Mouse (Mus musculus) limb, embryonic 14.5 days (tissue): ENCODE results near the gene Enc1. TPM values are rescaled to one million over a fixed set of nuclear protein-coding genes. Genes with fewer than 3 reads are reported as not detected.

ENCODE experiments used
- ATAC-seq: fragments of 200-750 bp; cut with Nextera tagmentation; 2 replicates; pipeline ENCODE4 v1.8.0; 2017; ENCODE audit warnings: low read depth, moderate number of reproducible peaks, moderate TSS enrichment; ENCODE audit not compliant: low FRiP score
- DNase-seq: peaks from one replicate; pipeline ENCODE4 v3.0.0-alpha.2; 2015; ENCODE audit warnings: low spot score
- H3K27ac ChIP-seq: fragments of 300-500 bp; sonication (generic); replicated peaks from 2 replicates; pipeline ENCODE4 v1.5.1; 2014; ENCODE audit warnings: low read depth, mild to moderate bottlenecking, low read length, moderate library complexity, mixed read lengths
- H3K27me3 ChIP-seq: fragments of 300-500 bp; sonication (generic); 2 replicates; pipeline ENCODE4 v1.6.1; 2014; ENCODE audit warnings: low read length, mixed read lengths; ENCODE audit not compliant: control insufficient read depth, insufficient read depth
- H3K36me3 ChIP-seq: fragments of 300-500 bp; sonication (generic); 2 replicates; pipeline ENCODE4 v1.6.1; 2014; ENCODE audit warnings: mild to moderate bottlenecking, low read length, moderate library complexity, mixed read lengths; ENCODE audit not compliant: control insufficient read depth, insufficient read depth
- H3K4me1 ChIP-seq: fragments of 300-500 bp; sonication (generic); 2 replicates; pipeline ENCODE4 v1.6.1; 2014; ENCODE audit warnings: antibody characterized with exemption, low read length, mixed read lengths; ENCODE audit not compliant: control insufficient read depth, insufficient read depth
- H3K4me2 ChIP-seq: fragments of 300-500 bp; sonication (generic); replicated peaks from 2 replicates; pipeline ENCODE4 v1.6.1; 2014; ENCODE audit warnings: low read depth, mild to moderate bottlenecking, low read length, moderate library complexity; ENCODE audit not compliant: severe bottlenecking
- H3K4me3 ChIP-seq: fragments of 300-500 bp; sonication (generic); replicated peaks from 2 replicates; pipeline ENCODE4 v1.5.1; 2014; ENCODE audit warnings: low read length
- H3K9ac ChIP-seq: fragments of 300-500 bp; sonication (generic); 2 replicates; pipeline ENCODE4 v1.6.1; 2014; ENCODE audit warnings: mild to moderate bottlenecking, low read depth, low read length, moderate library complexity; ENCODE audit not compliant: severe bottlenecking
- H3K9me3 ChIP-seq: fragments of 300-500 bp; sonication (generic); 2 replicates; pipeline ENCODE4 v1.6.1; 2016; ENCODE audit warnings: low read length; ENCODE audit not compliant: control insufficient read depth
- POLR2A ChIP-seq: fragments of 200-500 bp; IDR thresholded peaks from 2 replicates; pipeline ENCODE4 v1.8.0; 2012; ENCODE audit warnings: inconsistent platforms, mild to moderate bottlenecking, moderate library complexity, borderline replicate concordance; ENCODE audit not compliant: insufficient read depth, insufficient read length; ENCODE audit errors: extremely low read depth
- WGBS: fragments of 180-500 bp; shearing (Covaris S2); extraction: QIAGEN DNeasy Blood & Tissue Kit; methylation state at CpG from one replicate; pipeline ENCODE4 v1.1.7; 2014; 5-methylcytosine and 5-hydroxymethylcytosine counted together
- polyA plus RNA-seq, 2 experiments: library from polyadenylated mRNA; depleted of rRNA in 1 of 2; stranded (reverse) in 1 of 2; unstranded in 1 of 2; fragments of >200 nt; fragmentation: Nextera tagmentation in 1 of 2; extraction: Ambion mirVana in 1 of 2; gene quantifications; 2 replicates each; pipeline versions ENCODE4 v1.2.1 to v1.2.3; 2012 to 2014

Enc1 gene
- polyA plus RNA-seq, 2 experiments = 8.9 to 33.5 TPM

DNA sequence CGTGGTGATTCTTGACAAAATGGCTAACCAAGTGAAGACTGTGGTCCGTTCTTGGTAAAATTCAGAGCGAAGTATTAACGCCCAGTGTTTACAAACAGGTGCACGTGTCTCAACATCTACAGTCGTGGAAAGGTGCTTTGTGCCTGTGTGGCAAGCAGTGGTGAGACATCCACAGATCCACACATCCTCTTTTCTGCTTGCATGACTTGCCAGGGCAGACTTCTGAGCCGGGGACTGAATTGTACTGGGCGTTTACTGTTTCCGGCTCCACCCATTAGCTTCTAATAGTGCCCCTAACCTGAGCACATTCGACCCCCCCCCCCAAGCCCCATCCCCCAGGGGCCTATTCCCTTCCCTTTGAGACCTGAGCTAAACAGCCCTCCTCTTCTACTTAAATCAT lies 34.6 kb downstream of the Enc1 start:
- Histone ChIP-seq H3K4me1 (no peaks in the 10 kb centered on the region), H3K36me3 (no peaks in the 10 kb centered on the region), H3K27ac (no peak overlapping the region), H3K4me2 (no peak overlapping the region), H3K4me3 (no peak overlapping the region), H3K9ac (no peak overlapping the region), H3K27me3 (no peaks in the 10 kb centered on the region), H3K9me3 (no peaks in the 10 kb centered on the region)
- DNase-seq (no peak), ATAC-seq (no peak)
- no peak for TF ChIP-seq POLR2A
- WGBS = 75% methylated on average over 10 of the region's 10 CpGs

DNA sequence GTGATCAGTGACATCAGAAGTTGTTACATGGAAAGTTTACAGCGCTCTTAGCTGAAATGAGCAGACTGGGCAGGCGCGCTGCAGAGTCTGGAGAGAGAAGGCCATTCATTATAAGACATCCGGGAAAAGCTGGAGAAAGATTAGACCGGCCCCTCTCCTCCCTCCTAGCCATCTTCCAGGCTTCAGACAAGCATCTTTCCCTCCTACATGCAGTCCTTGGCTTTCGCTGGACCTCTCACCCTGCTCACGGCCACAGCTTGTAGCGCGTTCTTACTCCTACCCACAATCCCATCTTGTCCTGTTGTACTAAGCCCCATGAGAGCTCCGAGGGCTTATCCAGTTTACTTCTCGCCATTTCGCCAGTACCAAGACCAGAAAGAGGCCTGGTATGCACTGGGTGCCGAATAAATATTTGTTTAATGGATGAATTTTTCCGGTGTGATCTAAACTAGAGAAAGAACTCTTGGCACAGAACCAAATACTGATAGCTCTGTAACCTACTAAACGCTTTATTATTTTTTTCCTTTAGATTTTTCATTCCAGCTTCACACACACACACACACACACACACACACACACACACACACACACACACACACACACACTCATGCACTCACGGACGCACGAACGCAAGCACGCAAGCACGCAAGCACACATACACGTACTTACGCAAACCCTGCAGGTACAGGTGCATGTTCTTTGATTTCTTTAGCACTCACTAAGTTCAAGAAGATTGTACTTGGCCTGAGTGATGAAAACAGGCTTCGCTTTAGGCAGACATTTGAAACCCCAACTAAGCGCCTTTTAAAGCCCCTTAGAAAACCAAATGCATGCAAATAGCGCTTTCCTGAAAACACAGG lies 41.4 kb downstream of the Enc1 start:
- Histone ChIP-seq H3K4me1 (peaks cover 6% of the 10 kb centered on the region; the same call in 1 of the 2 replicates), H3K4me3 (peak overlapping the region; percentile 28), H3K9ac (0 out of 2 replicates have a peak overlapping the region, but pooled peaks have one; percentile 32), H3K27ac (no peak overlapping the region), H3K27me3 (0 out of 2 replicates have a peak, but pooled peaks cover 10% of the 10 kb centered on the region), H3K4me2 (peak overlapping the region; percentile 51), H3K36me3 (no peaks in the 10 kb centered on the region), H3K9me3 (no peaks in the 10 kb centered on the region)
- WGBS = 12% methylated on average over 26 of the region's 26 CpGs
- no peak for TF ChIP-seq POLR2A
- peak; percentile 30 for DNase-seq
- no peak for ATAC-seq

DNA sequence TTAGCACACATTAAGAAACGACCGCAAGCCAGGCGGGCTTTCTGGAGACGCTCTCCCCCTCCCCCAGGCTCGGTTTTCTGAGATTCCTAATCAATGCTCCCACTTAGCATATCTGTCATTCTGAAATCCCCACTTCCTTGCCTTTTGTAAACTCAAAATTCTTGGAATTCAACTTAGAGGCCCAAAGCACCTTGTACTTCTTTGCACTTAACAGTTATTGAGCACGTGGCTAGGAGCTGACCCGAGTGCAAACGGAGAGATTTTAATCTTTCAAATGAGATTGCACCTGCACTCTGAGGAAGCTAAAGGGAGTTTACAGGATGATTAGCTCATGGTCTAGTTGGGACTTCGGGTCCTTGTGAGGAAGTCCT lies 42.0 kb downstream of the Enc1 start:
- Histone ChIP-seq H3K36me3 (no peaks in the 10 kb centered on the region), H3K27ac (no peak overlapping the region), H3K9me3 (no peaks in the 10 kb centered on the region), H3K4me2 (no peak overlapping the region; the same call in 1 of the 2 replicates), H3K4me3 (no peak overlapping the region), H3K4me1 (peaks cover 6% of the 10 kb centered on the region; the same call in 1 of the 2 replicates), H3K27me3 (0 out of 2 replicates have a peak, but pooled peaks cover 10% of the 10 kb centered on the region), H3K9ac (no peak overlapping the region)
- ATAC-seq (no peak), DNase-seq (no peak)
- no peak for TF ChIP-seq POLR2A
- 9% methylated on average over 9 of the region's 9 CpGs for WGBS

DNA sequence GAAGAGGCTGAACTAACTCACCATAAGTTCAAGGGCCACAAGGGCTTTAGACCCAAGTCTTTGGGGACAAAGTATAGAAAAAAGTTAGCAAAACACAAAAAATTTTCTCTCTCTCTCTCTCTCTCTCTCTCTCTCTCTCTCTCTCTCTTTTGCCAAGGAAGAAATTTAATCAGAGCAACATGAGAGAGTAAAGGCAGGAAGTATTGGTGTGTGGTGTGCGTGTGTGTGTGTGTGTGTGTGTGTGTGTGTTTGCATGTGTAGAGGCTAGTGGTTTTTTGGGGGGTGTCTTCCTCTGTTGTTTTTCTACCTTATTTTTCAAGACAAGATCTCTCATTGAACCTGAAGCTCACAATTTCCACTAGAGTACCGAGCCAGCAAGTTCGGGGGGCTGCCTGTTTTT lies 46.1 kb downstream of the Enc1 start:
- TF ChIP-seq POLR2A = no peak
- no peaks in the 10 kb centered on the region for H3K9me3 ChIP-seq
- H3K27me3 ChIP-seq = 0 out of 2 replicates have a peak, but pooled peaks cover 6% of the 10 kb centered on the region
- no peak overlapping the region for H3K9ac ChIP-seq
- DNase-seq = no peak
- H3K4me3 ChIP-seq = no peak overlapping the region
- no peak overlapping the region for H3K27ac ChIP-seq
- no peak overlapping the region for H3K4me2 ChIP-seq
- peaks cover 8% of the 10 kb centered on the region for H3K4me1 ChIP-seq
- WGBS = 89% methylated on average over 3 of the region's 3 CpGs
- no peaks in the 10 kb centered on the region for H3K36me3 ChIP-seq
- no peak for ATAC-seq

DNA sequence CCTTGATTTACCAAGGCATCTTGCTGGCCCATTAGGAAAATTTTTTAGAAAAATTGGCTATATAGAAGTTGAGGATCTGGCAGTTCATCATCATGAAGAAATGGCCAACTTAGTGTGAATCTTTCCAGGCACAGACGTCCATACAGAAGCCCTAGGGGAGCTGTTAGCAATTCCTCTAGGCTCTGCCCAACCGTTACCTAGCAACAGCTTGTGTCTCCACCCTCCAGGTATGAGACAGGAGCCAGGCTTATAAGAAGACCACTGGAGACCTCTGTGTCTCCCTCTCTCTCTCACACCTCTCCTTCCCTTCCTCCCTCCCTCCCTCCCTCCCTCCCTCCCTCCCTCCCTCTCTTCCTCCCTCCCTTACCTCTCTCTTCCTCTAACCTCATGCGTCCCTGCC lies 49.8 kb downstream of the Enc1 start:
- Histone ChIP-seq H3K4me3 (no peak overlapping the region), H3K4me2 (no peak overlapping the region), H3K9ac (no peak overlapping the region), H3K4me1 (peaks cover 10% of the 10 kb centered on the region), H3K9me3 (no peaks in the 10 kb centered on the region), H3K27ac (no peak overlapping the region), H3K36me3 (no peaks in the 10 kb centered on the region), H3K27me3 (no peaks in the 10 kb centered on the region)
- WGBS = 30% methylated on average over 3 of the region's 3 CpGs
- no peak for TF ChIP-seq POLR2A
- ATAC-seq = no peak
- DNase-seq = no peak
